Mouse (Mus musculus) intestine, embryonic 16.5 days (tissue): ENCODE data around the gene Eps8l2. TPM values are rescaled to one million over a fixed set of nuclear protein-coding genes. Genes with fewer than 3 reads are reported as not detected.
"Not testable (repeated sequence)": the region's sequence is repeated elsewhere in the genome, so short reads cannot be mapped to it uniquely, and the experiment has no call there.

Experiments
- ATAC-seq: fragments of 200-750 bp; cut with Nextera tagmentation; 2 replicates; pipeline ENCODE4 v1.8.0; 2017; ENCODE audit warnings: moderate TSS enrichment, moderate library complexity
- H3K27ac ChIP-seq: fragments of 300-500 bp; sonication (generic); 2 replicates; pipeline ENCODE4 v1.5.1; 2014; ENCODE audit warnings: mild to moderate bottlenecking, low read length
- H3K27me3 ChIP-seq: fragments of 300-500 bp; sonication (generic); replicated peaks from 2 replicates; pipeline ENCODE4 v1.6.1; 2014; ENCODE audit warnings: low read length, control low read depth, mixed read lengths; ENCODE audit not compliant: control insufficient read depth, insufficient read depth
- H3K36me3 ChIP-seq: fragments of 300-500 bp; sonication (generic); 2 replicates; pipeline ENCODE4 v1.6.1; 2014; ENCODE audit warnings: low read length, control low read depth; ENCODE audit not compliant: control insufficient read depth, insufficient read depth
- H3K4me1 ChIP-seq: fragments of 300-500 bp; sonication (generic); 2 replicates; pipeline ENCODE4 v1.6.1; 2014; ENCODE audit warnings: low read length, control low read depth, mixed read lengths; ENCODE audit not compliant: control insufficient read depth, insufficient read depth
- H3K4me2 ChIP-seq: fragments of 300-500 bp; sonication (generic); 2 replicates; pipeline ENCODE4 v1.6.1; 2014; ENCODE audit warnings: low read depth, low read length, control low read depth
- H3K4me3 ChIP-seq: fragments of 300-500 bp; sonication (generic); 2 replicates; pipeline ENCODE4 v1.5.1; 2014; ENCODE audit warnings: mild to moderate bottlenecking, low read length
- H3K9ac ChIP-seq: fragments of 300-500 bp; sonication (generic); 2 replicates; pipeline ENCODE4 v1.6.1; 2014; ENCODE audit warnings: low read depth, low read length
- H3K9me3 ChIP-seq: fragments of 300-500 bp; sonication (generic); 2 replicates; pipeline ENCODE4 v1.6.1; 2016; ENCODE audit warnings: low read length, control low read depth; ENCODE audit not compliant: control insufficient read depth
- WGBS: fragments of 180-500 bp; shearing (Covaris S2); extraction: QIAGEN DNeasy Blood & Tissue Kit; methylation state at CpG from one replicate; pipeline ENCODE4 v1.1.7; 2014; 5-methylcytosine and 5-hydroxymethylcytosine counted together
- polyA plus RNA-seq: library from polyadenylated mRNA; unstranded; fragments of >200 nt; fragmentation: Nextera tagmentation; extraction: Ambion mirVana; gene quantifications from 2 replicates; pipeline ENCODE4 v1.2.1, GENCODE M21; 2015

Eps8l2 gene
- polyA plus RNA-seq, 1 experiment from 2014 or later = 191 TPM

DNA sequence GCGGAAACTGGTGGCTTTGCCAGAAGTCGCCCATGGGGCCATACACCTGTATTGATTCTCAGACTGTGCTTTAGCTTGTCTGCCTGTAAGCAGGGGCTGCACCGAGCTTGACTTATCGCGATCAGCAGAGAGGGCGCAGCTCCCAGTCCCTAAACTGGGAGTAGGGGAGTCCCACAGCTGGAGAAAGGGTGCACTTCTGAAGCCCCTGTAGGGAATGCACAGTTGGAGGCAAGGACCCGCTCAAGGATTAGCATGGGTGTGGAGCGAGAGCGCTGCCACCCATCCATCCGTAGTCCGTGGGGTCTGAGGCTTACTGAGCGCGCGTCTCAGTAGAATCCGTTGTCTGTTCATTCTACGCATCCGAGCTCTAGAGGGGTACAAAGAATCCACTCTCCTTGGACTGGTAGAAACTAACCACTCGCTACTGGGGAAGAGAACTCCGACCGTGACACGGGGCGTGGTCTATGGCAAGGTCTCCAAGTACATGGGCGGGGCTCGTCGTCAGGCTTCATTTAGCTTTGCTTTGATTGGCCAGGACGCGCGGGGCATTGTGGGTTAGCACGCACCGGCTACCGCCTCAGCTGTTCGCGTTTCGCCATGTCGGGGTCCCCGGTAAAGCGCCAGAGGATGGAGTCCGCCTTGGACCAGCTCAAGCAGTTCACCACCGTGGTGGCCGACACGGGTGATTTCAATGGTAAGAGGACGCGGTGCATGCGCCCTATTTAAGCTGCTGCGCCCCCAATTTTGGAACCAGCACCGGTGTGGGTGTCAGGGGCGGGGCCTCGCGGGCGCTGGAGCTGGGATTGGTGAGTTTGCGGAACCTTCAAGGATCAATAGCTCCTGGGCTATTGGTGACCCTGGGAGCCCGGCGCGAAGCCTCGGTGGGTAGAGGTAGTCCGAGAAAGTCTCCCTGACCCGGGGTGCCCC, 53.2 kb downstream of the Eps8l2 start, which contains the start of gene Taldo1:
TSS of gene Taldo1 (plus strand) at position 575 of the 927 bp plus-strand sequence.
- H3K27ac ChIP-seq = peak within 1 kb of the TSS; percentile 98
- H3K27me3 ChIP-seq = no peaks in the 10 kb centered on the region
- ATAC-seq = peak; percentile 85
- under 1% methylated on average over 57 of the region's 57 CpGs for WGBS
- H3K9ac ChIP-seq = peak within 1 kb of the TSS; percentile 79
- H3K4me3 ChIP-seq = peak within 1 kb of the TSS; percentile 78
- H3K36me3 ChIP-seq = no peaks in the 10 kb centered on the region
- peak within 1 kb of the TSS; percentile 94 for H3K4me2 ChIP-seq
- peaks cover 21% of the 10 kb centered on the region for H3K4me1 ChIP-seq
- H3K9me3 ChIP-seq = no peaks in the 10 kb centered on the region

GRCm38 (mm10) chr7:141392552-141393222, 54.0 kb downstream of the Eps8l2 start:
- Histone ChIP-seq H3K4me2 (peak overlapping the region; percentile 94), H3K27ac (peak overlapping the region; percentile 78), H3K9me3 (no peaks in the 10 kb centered on the region), H3K4me3 (peak overlapping the region; percentile 78), H3K27me3 (no peaks in the 10 kb centered on the region), H3K36me3 (no peaks in the 10 kb centered on the region), H3K9ac (peak overlapping the region; percentile 72), H3K4me1 (peaks cover 21% of the 10 kb centered on the region)
- WGBS = 24% methylated on average over 9 of the region's 9 CpGs
- ATAC-seq = no peak

- Histone ChIP-seq H3K36me3 (no peaks in the 10 kb centered on the region; the same call in 1 of the 2 replicates), H3K27ac (no peak overlapping the region), H3K9me3 (no peaks in the 10 kb centered on the region), H3K9ac (no peak overlapping the region), H3K4me2 (no peak overlapping the region), H3K4me1 (peaks cover 15% of the 10 kb centered on the region), H3K27me3 (no peaks in the 10 kb centered on the region), H3K4me3 (no peak overlapping the region)
- no peak for ATAC-seq
- WGBS = 60% methylated on average over 7 of the region's 7 CpGs
Measured at GRCm38 (mm10) chr7:141394158-141394557, 55.5 kb downstream of the Eps8l2 start.

GRCm38 (mm10) chr7:141394771-141395170, 56.1 kb downstream of the Eps8l2 start:
- 25% methylated on average over 6 of the region's 6 CpGs for WGBS

DNA sequence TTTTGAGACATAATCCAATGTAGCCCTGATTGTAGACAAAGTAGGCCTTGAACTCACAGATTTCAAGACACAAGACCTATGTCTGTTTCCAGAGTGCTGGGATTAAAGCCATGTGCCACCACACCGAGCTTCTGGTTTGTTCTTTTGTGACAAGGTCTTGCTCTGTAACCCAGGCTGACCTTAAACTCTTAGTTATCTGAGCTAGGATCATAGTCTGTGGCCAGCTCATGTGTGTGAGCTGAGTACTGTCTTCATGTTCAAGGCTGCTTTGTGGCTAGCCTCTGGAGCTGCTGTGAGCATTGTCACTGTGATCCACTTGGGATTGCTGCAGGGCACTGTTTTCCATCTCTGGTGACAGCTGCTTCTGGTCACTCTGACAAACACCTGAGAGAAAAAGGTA, 56.7 kb downstream of the Eps8l2 start:
- Histone ChIP-seq H3K36me3 (peaks cover 8% of the 10 kb centered on the region), H3K4me3 (no peak overlapping the region), H3K4me1 (peaks cover 10% of the 10 kb centered on the region), H3K9me3 (no peaks in the 10 kb centered on the region), H3K9ac (no peak overlapping the region), H3K27me3 (no peaks in the 10 kb centered on the region), H3K4me2 (no peak overlapping the region), H3K27ac (no peak overlapping the region)
- 80% methylated on average over 1 of the region's 1 CpGs for WGBS
- ATAC-seq = no peak

More at GRCm38 (mm10) chr7:141394771-141395170, 56.1 kb downstream of the Eps8l2 start:
- peaks cover 2% of the 10 kb centered on the region for H3K36me3 ChIP-seq
- H3K4me1 ChIP-seq = peaks cover 10% of the 10 kb centered on the region
- no peak overlapping the region for H3K4me3 ChIP-seq
- H3K9ac ChIP-seq = no peak overlapping the region
- ATAC-seq = no peak
- no peaks in the 10 kb centered on the region for H3K27me3 ChIP-seq
- no peak overlapping the region for H3K27ac ChIP-seq
- no peaks in the 10 kb centered on the region for H3K9me3 ChIP-seq
- H3K4me2 ChIP-seq = no peak overlapping the region

DNA sequence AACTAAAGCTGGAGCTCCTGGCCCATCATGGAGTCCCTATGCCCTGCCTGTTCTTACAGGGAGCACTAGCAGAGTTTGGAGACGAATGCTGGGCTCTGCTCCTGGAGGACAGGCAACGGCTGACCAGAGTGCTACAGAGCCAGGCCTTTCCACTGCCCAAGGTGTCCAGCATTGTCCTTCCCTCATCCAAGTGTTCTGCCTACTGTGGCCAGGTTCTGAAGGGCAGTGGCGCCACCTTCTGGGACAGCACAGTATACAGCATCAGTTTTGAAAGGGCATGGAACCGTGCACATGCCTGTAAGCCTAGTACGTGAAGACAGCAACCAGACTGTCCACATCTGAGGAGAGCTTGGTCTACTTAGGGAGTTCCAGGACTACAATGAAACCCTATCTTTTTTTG, 64.6 kb downstream of the Eps8l2 start:
- 46% methylated on average over 5 of the region's 5 CpGs for WGBS
- Histone ChIP-seq H3K36me3 (peaks cover 26% of the 10 kb centered on the region), H3K4me3 (no peak overlapping the region), H3K9ac (no peak overlapping the region), H3K4me1 (no peaks in the 10 kb centered on the region), H3K4me2 (no peak overlapping the region), H3K27me3 (no peaks in the 10 kb centered on the region), H3K27ac (no peak overlapping the region), H3K9me3 (no peaks in the 10 kb centered on the region)
- ATAC-seq = peak; percentile 73

- Histone ChIP-seq H3K27me3 (no peaks in the 10 kb centered on the region), H3K9me3 (no peaks in the 10 kb centered on the region), H3K36me3 (peaks cover 20% of the 10 kb centered on the region; the same call in 1 of the 2 replicates), H3K27ac (no peak overlapping the region), H3K4me3 (no peak overlapping the region), H3K9ac (no peak overlapping the region), H3K4me2 (no peak overlapping the region), H3K4me1 (peaks cover 5% of the 10 kb centered on the region; the same call in 1 of the 2 replicates)
- no peak for ATAC-seq
- WGBS = 80% methylated on average over 4 of the region's 4 CpGs
Measured at GRCm38 (mm10) chr7:141405466-141405865, 66.8 kb downstream of the Eps8l2 start.

DNA sequence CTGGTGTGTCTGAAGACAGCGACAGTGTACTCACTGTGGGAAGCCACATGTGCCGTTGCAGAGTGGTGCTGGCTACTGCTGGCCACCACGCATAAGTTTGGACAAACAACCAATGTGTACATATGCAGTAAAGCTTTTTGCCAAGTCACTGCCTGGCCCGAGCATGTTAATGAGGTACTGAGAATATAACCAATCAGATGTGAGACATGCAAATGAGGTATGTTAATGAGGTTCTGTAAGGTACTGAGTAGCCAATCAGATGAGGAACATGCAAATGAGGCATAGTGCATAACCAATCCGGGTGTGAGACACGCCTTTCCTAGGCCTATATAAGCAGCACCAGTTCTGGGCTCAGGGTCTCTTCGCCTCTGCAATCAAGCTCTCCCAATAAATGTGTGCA, 69.0 kb downstream of the Eps8l2 start:
- not testable (repeated sequence) for ATAC-seq, H3K4me3 ChIP-seq, H3K27me3 ChIP-seq, H3K9me3 ChIP-seq, H3K9ac ChIP-seq, H3K36me3 ChIP-seq, H3K27ac ChIP-seq, H3K4me2 ChIP-seq, H3K4me1 ChIP-seq
- WGBS = 97% methylated on average over 7 of the region's 7 CpGs

DNA sequence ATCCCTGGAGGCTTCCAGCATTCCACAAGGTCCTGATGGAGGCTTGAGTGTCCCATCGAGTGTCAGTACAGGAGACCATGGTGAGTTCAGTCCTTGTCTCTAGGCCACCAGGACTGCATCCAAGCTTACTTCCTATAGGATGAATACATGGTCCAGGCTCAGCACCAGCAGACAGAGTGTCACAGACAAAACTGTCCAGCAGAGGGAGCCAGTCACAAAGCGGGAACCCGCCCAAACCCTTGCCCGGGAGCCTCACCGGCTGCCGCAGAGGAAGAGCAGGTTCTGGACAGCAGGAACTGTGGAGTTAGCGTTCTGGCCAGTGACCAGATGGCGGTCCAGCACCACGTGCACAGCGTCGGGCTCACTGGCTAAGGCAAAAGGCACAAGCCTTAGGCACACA, 70.2 kb downstream of the Eps8l2 start:
- H3K27me3 ChIP-seq = no peaks in the 10 kb centered on the region
- H3K4me1 ChIP-seq = peaks cover 11% of the 10 kb centered on the region; the same call in 1 of the 2 replicates
- WGBS = 15% methylated on average over 11 of the region's 11 CpGs
- H3K9me3 ChIP-seq = no peaks in the 10 kb centered on the region
- peak; percentile 73 for ATAC-seq
- no peak overlapping the region for H3K27ac ChIP-seq
- no peak overlapping the region for H3K9ac ChIP-seq
- no peak overlapping the region for H3K4me3 ChIP-seq
- H3K36me3 ChIP-seq = peaks cover 6% of the 10 kb centered on the region; the same call in 1 of the 2 replicates
- H3K4me2 ChIP-seq = no peak overlapping the region
